In the genomic region with DNA sequence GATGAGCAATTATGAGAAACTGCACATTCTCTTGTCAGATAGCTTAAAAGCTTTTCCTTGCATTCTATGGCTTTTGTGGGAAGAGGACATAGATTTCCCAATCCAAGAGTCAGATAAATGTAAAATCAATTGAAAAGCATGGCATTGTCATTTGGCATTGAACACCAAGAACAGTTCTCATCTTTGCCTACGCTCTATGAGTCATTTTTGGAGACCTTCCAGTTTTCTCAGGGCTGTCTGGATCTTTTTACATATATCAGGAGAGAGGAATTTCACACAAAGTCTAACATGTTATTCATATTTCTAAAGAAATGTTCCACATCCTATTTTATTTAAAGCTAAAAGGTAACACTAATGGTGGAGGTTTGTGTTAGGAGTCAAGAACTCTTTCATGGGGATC, we compare ENCODE assay signal across 15 mouse cellular contexts.
"Had no signal": no experiment of that assay in that cellular context is flagged by ENCODE, and none has a peak within 500 bp of the region (broad histone marks: within the 10 kb centered on the region; RNA-seq: fewer than 3 reads in every experiment).

No protein-coding gene starts in this region.

- H3K9me3 ChIP-seq: limb, embryonic 15.5 days; liver, embryonic 12.5 days; midbrain, embryonic 10.5 days; neural tube, embryonic 15.5 days had no signal

- H3K4me3 ChIP-seq: limb, embryonic 15.5 days; liver, embryonic 12.5 days; midbrain, embryonic 10.5 days; myocyte; neural tube, embryonic 15.5 days had no signal

- H3K27me3 ChIP-seq: limb, embryonic 15.5 days; liver, embryonic 12.5 days; neural tube, embryonic 15.5 days had no signal

- DNase-seq: kidney, adult 8-10 months; kidney, postnatal 25 days; lung, embryonic 14.5 days; lung, postnatal 10 days; lung, postnatal 4 days; midbrain, embryonic 14.5 days; right cerebral cortex, postnatal 4 days; spleen, adult 18-20 months; thymus, adult 2 months; thymus, postnatal 25 days had no signal

- H3K27ac ChIP-seq: limb, embryonic 15.5 days; liver, embryonic 12.5 days; midbrain, embryonic 10.5 days; neural tube, embryonic 15.5 days had no signal

- H3K36me3 ChIP-seq: limb, embryonic 15.5 days; liver, embryonic 12.5 days; midbrain, embryonic 10.5 days; neural tube, embryonic 15.5 days had no signal

- H3K4me1 ChIP-seq: limb, embryonic 15.5 days; liver, embryonic 12.5 days; midbrain, embryonic 10.5 days; neural tube, embryonic 15.5 days had no signal
